Mouse (Mus musculus) heart, postnatal 4 days (tissue): Measurements from ENCODE around the gene Zfp644. TPM values are rescaled to one million over a fixed set of nuclear protein-coding genes. Genes with fewer than 3 reads are reported as not detected.

ENCODE experiments used
- DNase-seq: peaks from one replicate; pipeline ENCODE4 v3.0.0; 2021
- total RNA-seq, 2 experiments: library from RNA; stranded (reverse); gene quantifications; 2 replicates each; pipeline ENCODE4 v1.2.3; 2021

The Zfp644 gene
- total RNA-seq, 2 experiments from 2014 or later: 101 to 107 TPM

DNA sequence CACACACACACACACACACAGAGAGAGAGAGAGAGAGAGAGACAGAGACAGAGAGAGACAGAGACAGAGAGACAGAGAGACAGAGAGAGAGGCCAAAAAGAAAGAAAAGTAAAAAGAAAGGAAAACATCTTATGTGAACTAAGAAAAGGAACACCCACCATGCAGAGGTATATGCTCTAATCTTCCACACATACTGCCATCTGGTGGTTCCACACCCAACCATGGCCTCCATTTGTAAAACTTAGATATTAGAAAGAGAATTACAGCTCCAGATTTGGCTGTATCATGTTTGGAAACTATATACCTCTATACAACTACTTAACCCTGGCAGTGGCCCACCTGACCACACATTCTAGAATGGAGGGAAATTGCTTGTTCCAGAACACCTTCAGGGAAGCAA is 102.7 kb downstream of the Zfp644 start:
- no peak for DNase-seq

DNA sequence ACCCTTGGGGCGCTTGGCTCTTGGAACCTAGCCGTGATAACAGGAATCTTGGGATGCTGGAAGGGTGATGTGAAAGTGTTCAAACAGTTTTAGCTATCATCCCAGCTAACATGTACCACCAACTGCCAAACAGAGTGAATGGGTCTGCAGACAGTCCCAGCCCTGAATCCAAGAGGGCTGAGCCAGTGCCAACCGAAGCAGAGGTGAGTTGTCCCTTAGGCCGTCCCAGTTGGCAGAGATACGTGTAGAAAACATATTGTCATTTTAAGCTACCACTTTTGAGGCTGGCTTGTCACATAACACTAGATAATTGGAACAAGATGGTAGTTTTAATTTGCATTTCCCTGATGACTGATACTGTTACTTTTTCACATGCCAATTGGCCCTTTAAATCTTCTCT is 106.4 kb downstream of the Zfp644 start:
- no peak for DNase-seq

DNA sequence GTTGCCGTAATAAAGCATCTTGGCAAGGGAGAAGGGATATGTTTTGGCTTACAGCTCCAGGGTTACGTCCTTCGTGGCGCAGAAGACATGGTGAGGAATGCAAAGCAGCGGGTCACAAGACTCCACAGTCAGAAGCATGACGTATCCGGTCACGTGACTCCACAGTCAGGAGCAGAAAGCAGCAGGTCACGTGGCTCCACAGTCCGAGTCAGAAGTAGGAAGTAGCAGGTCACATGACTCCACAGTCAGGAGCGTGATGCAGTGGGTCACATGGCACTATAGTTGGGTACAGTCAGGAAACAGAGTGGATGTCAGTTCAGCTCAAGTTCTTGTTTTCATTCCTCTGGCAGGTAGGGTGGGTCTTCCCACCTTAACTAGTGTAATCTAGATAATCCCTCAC is 107.4 kb downstream of the Zfp644 start:
- no peak for DNase-seq

DNA sequence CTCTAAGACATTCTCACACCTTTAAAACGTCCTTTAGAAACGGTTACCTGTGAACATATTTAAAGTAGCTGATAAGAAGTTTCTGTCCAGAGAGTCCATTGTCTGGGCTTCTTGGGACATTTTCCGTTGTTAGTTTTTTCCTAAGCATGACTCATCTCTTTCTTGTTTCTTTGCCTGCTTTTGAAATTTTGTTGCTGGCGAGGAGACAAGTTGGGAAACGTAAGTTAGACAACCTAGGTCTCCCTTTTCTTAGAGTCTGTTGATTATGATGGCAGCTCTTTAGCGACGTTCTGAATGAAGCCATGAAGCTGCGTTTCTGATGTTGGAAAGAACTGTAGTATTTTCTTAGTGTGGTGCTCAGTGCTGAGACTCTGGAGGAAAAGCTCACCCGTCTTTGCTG is 108.1 kb downstream of the Zfp644 start:
- no peak for DNase-seq

DNA sequence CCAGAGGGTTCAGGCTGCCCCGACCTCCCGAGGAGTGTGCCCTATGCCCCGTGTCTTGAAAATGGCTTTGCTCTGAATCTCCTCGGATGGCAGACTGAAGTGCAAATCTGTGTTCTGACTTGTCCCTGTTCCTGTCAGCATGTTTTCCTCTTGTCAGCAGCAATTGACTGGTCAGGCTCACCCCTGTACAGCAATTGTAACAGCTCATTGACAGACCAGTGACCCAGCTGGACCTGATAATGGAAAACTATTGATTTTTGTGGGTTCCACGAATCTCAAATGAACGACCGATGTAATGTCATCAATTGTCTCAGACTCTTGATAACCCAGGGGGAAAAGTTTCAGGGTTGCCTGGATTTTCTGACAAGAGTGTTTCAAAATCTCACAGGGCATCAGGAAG is 116.1 kb downstream of the Zfp644 start:
- no peak for DNase-seq

DNA sequence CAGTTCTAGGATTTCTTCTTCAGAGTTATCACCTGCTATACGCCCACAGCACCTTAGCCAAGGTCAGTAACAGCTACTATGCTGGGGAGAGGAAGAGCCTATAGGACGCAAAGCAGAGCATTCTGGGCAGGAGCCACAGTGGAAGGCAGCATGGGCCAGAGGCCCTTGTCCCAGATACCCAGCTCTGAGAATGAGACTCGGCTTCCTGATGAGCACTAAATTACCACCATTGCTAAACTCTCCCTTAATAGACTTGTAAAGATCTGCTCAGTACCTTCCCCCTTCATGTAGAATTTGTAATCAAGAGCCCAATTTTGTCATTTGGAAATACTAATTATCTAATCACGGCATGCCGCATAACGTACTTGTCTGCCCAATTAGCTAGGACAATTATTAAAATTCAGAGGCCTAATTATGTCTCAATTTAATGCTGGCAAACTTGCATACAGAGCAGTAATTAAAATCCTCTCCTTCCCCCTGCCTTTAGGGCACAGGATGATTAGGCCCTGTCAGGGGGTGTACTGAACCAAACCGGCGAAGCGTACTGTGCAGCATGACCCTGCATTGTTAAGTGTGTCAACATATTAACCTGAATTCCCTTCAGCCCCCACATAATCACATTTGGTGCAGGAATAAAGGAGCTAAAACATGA is 119.7 kb downstream of the Zfp644 start:
- no peak for DNase-seq

DNA sequence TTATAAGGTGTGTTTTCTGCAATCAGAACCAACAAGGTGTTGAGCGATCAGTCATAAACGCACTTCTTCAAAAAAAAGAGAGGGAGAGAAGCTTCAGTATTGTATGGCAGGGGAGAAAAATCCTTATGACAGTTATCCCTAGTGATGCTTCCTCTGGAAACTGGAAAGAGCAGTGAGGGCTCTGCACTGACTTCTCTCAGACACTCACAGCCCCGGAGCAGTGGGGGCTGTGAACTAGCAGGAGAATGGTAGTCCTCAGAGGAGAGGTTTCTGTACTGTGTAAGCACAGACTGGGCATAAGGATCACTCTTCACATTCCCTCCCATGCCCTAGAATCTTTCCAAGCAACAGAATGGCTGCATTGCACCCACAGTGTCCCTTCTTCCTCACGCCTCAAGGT is 122.0 kb downstream of the Zfp644 start:
- no peak for DNase-seq

DNA sequence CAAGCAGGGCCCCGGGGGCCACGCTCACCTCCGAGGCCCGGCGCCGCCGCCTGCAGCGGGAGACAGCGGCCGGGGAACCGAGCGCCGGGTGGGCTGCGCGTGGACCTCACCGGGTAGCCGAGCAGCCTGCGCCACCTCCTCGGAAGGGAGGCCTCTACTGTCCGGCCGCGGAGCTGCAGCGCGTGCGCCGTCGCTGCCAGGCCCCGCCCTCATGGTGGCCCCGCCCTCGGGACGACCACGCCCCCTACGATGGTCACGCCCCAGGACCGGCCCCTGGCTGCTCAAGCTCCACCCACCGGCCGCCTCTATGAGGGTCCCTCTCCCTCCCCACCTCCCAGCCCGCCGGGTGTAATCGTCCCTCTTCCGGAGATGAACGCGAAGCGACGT is 122.5 kb downstream of the Zfp644 start:
- DNase-seq: peak; percentile 91

DNA sequence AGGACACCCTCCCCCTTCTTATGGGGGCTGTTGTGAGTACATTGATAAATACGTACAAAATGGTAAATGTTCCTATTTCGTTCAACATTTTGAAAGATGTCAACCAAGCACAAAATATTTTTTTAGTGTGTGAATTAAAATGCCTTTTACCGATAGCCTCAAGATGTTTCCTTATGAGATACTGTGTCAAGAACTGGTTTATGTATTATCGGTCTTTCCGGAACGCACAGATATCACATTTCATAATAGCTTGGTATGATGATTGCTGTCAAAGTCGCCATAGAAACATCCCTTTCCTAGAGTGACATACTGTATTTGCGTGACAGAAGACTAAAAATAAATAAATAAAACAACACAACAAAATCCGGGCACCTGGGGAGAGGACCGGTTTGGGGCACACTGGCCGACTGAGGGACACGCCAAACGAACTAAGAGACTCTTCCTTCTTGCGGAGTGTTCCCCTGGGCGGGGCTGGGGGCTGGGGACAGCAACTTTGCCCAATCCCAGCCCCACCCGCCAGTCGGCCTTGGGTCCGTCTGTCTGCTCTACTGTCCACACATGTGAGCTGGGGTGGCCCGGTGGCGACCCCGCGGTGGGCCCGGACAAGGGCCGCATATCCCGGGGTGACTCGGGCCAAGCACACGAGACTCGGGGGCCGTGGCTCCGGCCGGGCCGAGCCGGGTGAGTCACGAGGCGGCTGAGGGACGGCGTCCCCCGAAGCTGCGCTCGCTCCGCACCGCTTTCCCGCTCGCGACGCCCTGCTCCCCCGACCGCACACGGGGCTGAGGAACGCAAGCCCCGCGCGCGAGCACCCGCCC is 123.1 kb downstream of the Zfp644 start:
- DNase-seq: peak; percentile 29

Other genes with a start within 250 kb of the Zfp644 start
- gene Barhl2, start 239.1 kb downstream of the Zfp644 start, total RNA-seq: not detected
- not detected for gene Gm17304, start 88.2 kb downstream of the Zfp644 start, total RNA-seq
- under 1 TPM in 1 of 2 experiments, not detected in 1; 0.34 TPM for gene Hfm1, start 229.0 kb upstream of the Zfp644 start, total RNA-seq